Mouse (Mus musculus): ENCODE results near the gene Cit. TPM values are rescaled to one million over a fixed set of nuclear protein-coding genes. Genes with fewer than 3 reads are reported as not detected.

The Cit gene
- 1 to 10 TPM; 4.8 to 6.6 TPM for polyA plus RNA-seq (2017; shearing (Covaris generic))

GRCm38 (mm10) chr5:115844766-115845634 lies at the start of gene Cit:
Gene Cit (plus strand): TSS chr5:115845278.

GRCm38 (mm10) chr5:116024327-116024739 lies 179.3 kb downstream of the Cit start, which contains the start of gene Prkab1:
Gene Prkab1 (minus strand): TSS chr5:116024508.

Other genes with a start within 250 kb of the Cit start
- gene Rab35, start 213.4 kb upstream of the Cit start, polyA plus RNA-seq (2017; shearing (Covaris generic)) = 10 to 100 TPM; 22.0 to 23.0 TPM
- gene Bicdl1, start 113.7 kb upstream of the Cit start, polyA plus RNA-seq (2017; shearing (Covaris generic)) = 10 to 100 TPM; 34.5 to 60.9 TPM
- gene Prkab1, start 179.2 kb downstream of the Cit start, polyA plus RNA-seq (2017; shearing (Covaris generic)) = 10 to 100 TPM; 71.5 to 86.6 TPM
- not detected for gene Tmem233, start 238.0 kb downstream of the Cit start, polyA plus RNA-seq (2017; shearing (Covaris generic))

All from activated CD4-positive, CD25-positive, alpha-beta regulatory T cell (primary cell).